Mouse (Mus musculus) limb, embryonic 11.5 days (tissue): Measurements from ENCODE around the gene Gjd3. TPM values are rescaled to one million over a fixed set of nuclear protein-coding genes. Genes with fewer than 3 reads are reported as not detected.

Experiments used
- ATAC-seq: fragments of 200-750 bp; cut with Nextera tagmentation; 2 replicates; pipeline ENCODE4 v1.8.0; 2017; ENCODE audit warnings: low read depth; ENCODE audit not compliant: insufficient number of reproducible peaks, low FRiP score, low TSS enrichment
- DNase-seq: peaks from one replicate; pipeline ENCODE4 v3.0.0-alpha.2; 2015; ENCODE audit warnings: low spot score
- H3K27ac ChIP-seq: fragments of 300-500 bp; sonication (generic); replicated peaks from 2 replicates; pipeline ENCODE4 v1.5.1; 2014; ENCODE audit warnings: low read depth, mild to moderate bottlenecking, low read length
- H3K27me3 ChIP-seq: fragments of 300-500 bp; sonication (generic); 2 replicates; pipeline ENCODE4 v1.6.1; 2014; ENCODE audit warnings: mild to moderate bottlenecking, low read length, mixed read lengths; ENCODE audit not compliant: control insufficient read depth, insufficient read depth
- H3K36me3 ChIP-seq: fragments of 300-500 bp; sonication (generic); 2 replicates; pipeline ENCODE4 v1.6.1; 2014; ENCODE audit warnings: mild to moderate bottlenecking, low read length, moderate library complexity, mixed read lengths; ENCODE audit not compliant: control insufficient read depth, insufficient read depth
- H3K4me1 ChIP-seq: fragments of 300-500 bp; sonication (generic); 2 replicates; pipeline ENCODE4 v1.6.1; 2014; ENCODE audit warnings: low read length, mixed read lengths; ENCODE audit not compliant: control insufficient read depth, insufficient read depth
- H3K4me2 ChIP-seq: fragments of 300-500 bp; sonication (generic); 2 replicates; pipeline ENCODE4 v1.6.1; 2014; ENCODE audit warnings: low read depth, mild to moderate bottlenecking, moderate library complexity; ENCODE audit not compliant: severe bottlenecking
- H3K4me3 ChIP-seq: fragments of 300-500 bp; sonication (generic); 2 replicates; pipeline ENCODE4 v1.5.1; 2014; ENCODE audit warnings: low read depth, low read length
- H3K9ac ChIP-seq: fragments of 300-500 bp; sonication (generic); 2 replicates; pipeline ENCODE4 v1.6.1; 2014; ENCODE audit warnings: mild to moderate bottlenecking, low read length
- H3K9me3 ChIP-seq: fragments of 300-500 bp; sonication (generic); 2 replicates; pipeline ENCODE4 v1.6.1; 2016; ENCODE audit warnings: low read length; ENCODE audit not compliant: control insufficient read depth
- WGBS: fragments of 180-500 bp; shearing (Covaris S2); extraction: QIAGEN DNeasy Blood & Tissue Kit; methylation state at CpG from one replicate; pipeline ENCODE4 v1.1.7; 2014; 5-methylcytosine and 5-hydroxymethylcytosine counted together
- polyA plus RNA-seq: library from polyadenylated mRNA; unstranded; fragments of >200 nt; fragmentation: Nextera tagmentation; extraction: Ambion mirVana; gene quantifications from 2 replicates; pipeline ENCODE4 v1.2.1, GENCODE M21; 2014

Gjd3 gene
- polyA plus RNA-seq, 1 experiment from 2014 or later, result not detected

- 13% methylated on average over 17 of the region's 17 CpGs for WGBS
- no peak for ATAC-seq
Observed at GRCm38 (mm10) chr11:98969496-98969927, 13.3 kb downstream of the Gjd3 start.

DNA sequence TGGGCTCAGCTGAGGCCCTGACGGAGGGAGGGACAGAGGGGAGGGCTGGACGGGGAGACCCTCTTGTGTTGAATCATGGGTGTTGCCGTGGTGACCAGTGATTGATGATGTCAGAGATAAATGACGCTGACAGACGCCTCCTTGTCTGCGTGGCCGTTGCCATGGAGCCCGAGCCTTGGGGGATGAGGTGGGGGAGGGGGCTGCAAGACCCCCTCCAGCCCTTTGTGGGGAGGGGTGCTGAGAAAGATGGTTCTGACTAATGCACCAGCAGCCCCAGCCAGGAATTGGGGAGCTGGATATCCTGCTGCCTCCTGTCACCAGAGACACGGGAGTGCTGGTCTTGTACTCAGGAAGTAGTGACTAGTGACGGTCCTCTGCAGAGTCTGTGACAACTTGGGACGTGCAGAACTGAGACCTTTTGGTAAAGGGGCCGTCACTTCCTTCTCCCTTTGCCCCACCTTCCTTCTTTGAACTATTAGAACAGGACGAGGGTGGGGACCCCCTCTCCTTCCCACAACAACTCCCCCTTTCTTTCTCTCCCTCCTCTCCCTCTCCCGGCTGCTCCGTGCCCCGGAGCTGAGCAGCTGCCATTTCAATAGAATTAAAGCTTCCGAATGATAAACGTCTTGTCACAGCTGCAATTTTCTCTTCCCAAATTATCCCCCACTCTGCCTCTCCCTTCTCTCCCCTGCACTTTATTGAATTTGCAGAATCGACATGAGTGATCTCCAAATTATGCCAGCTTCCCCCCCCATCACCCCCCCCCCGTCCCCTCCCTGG, 13.9 kb downstream of the Gjd3 start:
- Histone ChIP-seq H3K27ac (no peak overlapping the region), H3K4me3 (no peak overlapping the region), H3K9ac (no peak overlapping the region), H3K4me1 (peaks cover 57% of the 10 kb centered on the region), H3K9me3 (no peaks in the 10 kb centered on the region), H3K27me3 (no peaks in the 10 kb centered on the region), H3K36me3 (peaks cover 22% of the 10 kb centered on the region; the same call in 1 of the 2 replicates), H3K4me2 (no peak overlapping the region; the same call in 1 of the 2 replicates)
- ATAC-seq (no peak), DNase-seq (peak; percentile 61)
- 4% methylated on average over 20 of the region's 20 CpGs for WGBS

More at GRCm38 (mm10) chr11:98969496-98969927, 13.3 kb downstream of the Gjd3 start:
- DNase-seq, result no peak
- Histone ChIP-seq H3K27me3 (no peaks in the 10 kb centered on the region), H3K4me2 (no peak overlapping the region; the same call in 1 of the 2 replicates), H3K36me3 (peaks cover 22% of the 10 kb centered on the region; the same call in 1 of the 2 replicates), H3K9me3 (no peaks in the 10 kb centered on the region), H3K4me3 (no peak overlapping the region), H3K9ac (no peak overlapping the region), H3K27ac (peak overlapping the region; percentile 16; the same call in 1 of the 2 replicates), H3K4me1 (peaks cover 51% of the 10 kb centered on the region)

- WGBS, result 64% methylated on average over 16 of the region's 16 CpGs
- H3K4me2 ChIP-seq, result no peak overlapping the region; the same call in 1 of the 2 replicates
- H3K4me1 ChIP-seq, result peaks cover 65% of the 10 kb centered on the region
- no peaks in the 10 kb centered on the region for H3K27me3 ChIP-seq
- no peaks in the 10 kb centered on the region for H3K9me3 ChIP-seq
- H3K9ac ChIP-seq, result no peak overlapping the region; the same call in 1 of the 2 replicates
- DNase-seq (no peak), ATAC-seq (no peak)
- no peak overlapping the region for H3K4me3 ChIP-seq
- no peak overlapping the region for H3K27ac ChIP-seq
- H3K36me3 ChIP-seq, result peaks cover 17% of the 10 kb centered on the region; the same call in 1 of the 2 replicates
Observed at GRCm38 (mm10) chr11:98968079-98968478, 14.7 kb downstream of the Gjd3 start.

- WGBS, result 46% methylated on average over 9 of the region's 9 CpGs
- Histone ChIP-seq H3K4me3 (no peak overlapping the region), H3K36me3 (peaks cover 13% of the 10 kb centered on the region; the same call in 1 of the 2 replicates), H3K4me2 (0 out of 2 replicates have a peak overlapping the region, but pooled peaks have one; percentile 89), H3K27me3 (no peaks in the 10 kb centered on the region), H3K4me1 (peaks cover 80% of the 10 kb centered on the region), H3K9ac (0 out of 2 replicates have a peak overlapping the region, but pooled peaks have one; percentile 22), H3K27ac (0 out of 2 replicates have a peak overlapping the region, but pooled peaks have one; percentile 16), H3K9me3 (no peaks in the 10 kb centered on the region)
- DNase-seq (no peak), ATAC-seq (no peak)
Observed at GRCm38 (mm10) chr11:98966499-98967141, 16.2 kb downstream of the Gjd3 start.

DNA sequence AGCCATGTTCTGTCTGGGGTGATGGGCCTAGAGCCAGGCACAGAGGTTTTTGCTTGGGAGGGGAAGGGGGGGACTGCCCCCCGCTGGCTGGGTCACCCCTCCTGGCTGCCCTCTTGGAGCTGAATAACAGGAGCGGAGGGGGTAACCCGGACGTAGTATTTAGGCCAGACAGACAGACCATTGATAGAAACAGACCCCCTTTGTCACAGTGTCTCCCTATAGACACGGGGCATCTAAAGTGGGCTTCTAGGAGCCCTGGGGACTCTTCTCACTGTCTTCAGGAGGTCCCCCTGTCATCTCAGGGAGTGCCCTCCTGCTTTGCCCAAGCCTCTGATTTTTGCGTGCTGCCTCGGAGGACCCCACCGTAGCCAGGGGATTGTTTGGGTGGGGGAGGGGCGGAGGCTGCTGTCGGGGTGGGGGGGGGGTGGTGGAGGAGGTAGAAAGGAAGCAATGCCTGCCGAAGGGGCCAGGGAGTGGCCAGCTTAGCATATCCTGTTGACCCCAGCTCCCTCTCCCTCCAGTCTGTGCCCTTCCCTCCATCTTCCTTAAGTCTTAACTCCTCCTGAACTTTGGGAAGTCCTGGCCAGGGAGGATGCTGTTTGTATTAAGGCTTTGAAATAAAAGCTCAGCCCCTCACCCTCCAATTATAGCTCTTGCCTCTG, 17.3 kb downstream of the Gjd3 start:
- Histone ChIP-seq H3K4me2 (peak overlapping the region; percentile 89), H3K4me3 (no peak overlapping the region), H3K9ac (peak overlapping the region; percentile 36; the same call in 1 of the 2 replicates), H3K27ac (peak overlapping the region; percentile 90; the same call in 1 of the 2 replicates), H3K4me1 (peaks cover 90% of the 10 kb centered on the region), H3K27me3 (no peaks in the 10 kb centered on the region), H3K9me3 (no peaks in the 10 kb centered on the region), H3K36me3 (peaks cover 8% of the 10 kb centered on the region; the same call in 1 of the 2 replicates)
- no peak for ATAC-seq
- 9% methylated on average over 11 of the region's 11 CpGs for WGBS
- DNase-seq, result no peak

DNA sequence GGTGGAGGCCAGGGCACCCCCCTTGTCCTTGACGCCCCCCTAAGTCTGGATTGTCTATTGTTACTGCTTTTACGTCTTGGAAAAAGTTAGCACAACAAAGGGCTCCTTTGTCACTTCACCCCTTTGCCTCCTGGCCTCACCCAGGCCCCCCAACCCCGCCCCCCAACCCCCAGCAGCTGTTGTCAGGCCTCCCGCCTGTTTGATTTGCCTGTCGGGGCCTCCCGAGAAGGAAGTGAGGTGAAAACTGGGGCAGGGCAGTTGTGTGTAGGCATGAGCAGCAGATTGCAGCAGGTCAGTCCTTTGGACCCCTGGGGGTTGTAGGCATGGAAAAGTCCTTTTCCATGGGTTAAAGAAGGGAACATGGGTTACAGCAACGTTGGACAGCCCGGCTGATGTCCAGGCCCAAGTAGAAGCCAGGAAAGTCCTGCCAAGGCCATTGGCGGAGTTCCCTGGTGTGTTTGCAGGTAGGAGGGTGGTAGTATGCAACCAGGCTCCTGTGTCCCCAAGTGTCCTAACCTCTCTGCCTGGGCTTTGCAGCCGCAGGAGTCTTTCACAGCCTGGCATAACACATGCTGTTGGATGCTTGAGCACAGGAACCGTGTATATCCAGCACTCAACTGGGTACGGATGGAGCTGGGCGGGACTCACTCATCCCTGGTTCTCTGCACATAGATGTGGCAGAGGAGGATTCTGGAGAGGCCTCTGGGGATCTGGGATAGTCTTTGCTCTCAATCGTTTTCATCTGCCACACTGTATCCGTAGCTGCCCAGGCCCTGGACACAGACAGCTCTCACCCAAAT, 18.0 kb downstream of the Gjd3 start:
- peak overlapping the region; percentile 89 for H3K4me2 ChIP-seq
- H3K9me3 ChIP-seq, result no peaks in the 10 kb centered on the region
- no peaks in the 10 kb centered on the region for H3K27me3 ChIP-seq
- H3K36me3 ChIP-seq, result peaks cover 6% of the 10 kb centered on the region; the same call in 1 of the 2 replicates
- no peak overlapping the region for H3K4me3 ChIP-seq
- DNase-seq (peak; percentile 60), ATAC-seq (no peak)
- WGBS, result 19% methylated on average over 15 of the region's 15 CpGs
- peak overlapping the region; percentile 90 for H3K27ac ChIP-seq
- H3K4me1 ChIP-seq, result peaks cover 86% of the 10 kb centered on the region
- H3K9ac ChIP-seq, result peak overlapping the region; percentile 36

GRCm38 (mm10) chr11:98964201-98964615, 18.6 kb downstream of the Gjd3 start:
- H3K4me2 ChIP-seq, result peak overlapping the region; percentile 89
- H3K4me3 ChIP-seq, result peak overlapping the region; percentile 33; the same call in 1 of the 2 replicates
- H3K4me1 ChIP-seq, result peaks cover 86% of the 10 kb centered on the region
- no peaks in the 10 kb centered on the region for H3K27me3 ChIP-seq
- 0 out of 2 replicates have a peak, but pooled peaks cover 2% of the 10 kb centered on the region for H3K36me3 ChIP-seq
- H3K9ac ChIP-seq, result peak overlapping the region; percentile 31
- H3K27ac ChIP-seq, result peak overlapping the region; percentile 90
- 15% methylated on average over 6 of the region's 6 CpGs for WGBS
- DNase-seq (no peak), ATAC-seq (no peak)
- no peaks in the 10 kb centered on the region for H3K9me3 ChIP-seq
